Mouse (Mus musculus): ENCODE measurements around the gene Rybp. TPM values are rescaled to one million over a fixed set of nuclear protein-coding genes. Genes with fewer than 3 reads are reported as not detected.
A peak's percentile ranks its signal among the peaks of the same experiment; 100 is the strongest.

Gene Rybp
- total RNA-seq, 2 experiments from 2014 or later = 18.9 to 27.4 TPM

DNA sequence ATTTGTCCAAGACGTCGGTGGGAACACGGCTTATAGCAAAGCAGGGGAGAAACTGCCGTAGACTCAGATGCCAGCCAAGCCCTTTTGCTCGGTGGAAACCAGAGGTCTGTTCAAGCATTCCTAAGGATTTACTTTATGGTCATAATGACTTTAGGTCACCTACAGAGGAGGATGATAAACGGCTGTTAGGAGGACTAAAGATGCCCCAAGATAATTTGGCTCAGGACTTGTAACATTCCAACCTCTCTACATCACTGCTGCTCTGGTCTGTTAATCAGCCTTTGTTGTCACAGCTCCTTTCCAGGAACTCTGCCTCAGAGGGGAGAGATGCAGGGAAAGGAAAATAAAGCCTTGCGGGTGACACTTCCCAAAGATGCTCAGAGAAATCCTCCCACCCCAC lies 93.5 kb downstream of the Rybp start:
- no peak for ATAC-seq (replicated peaks; ENCODE audit: poor library complexity, severe bottlenecking)

DNA sequence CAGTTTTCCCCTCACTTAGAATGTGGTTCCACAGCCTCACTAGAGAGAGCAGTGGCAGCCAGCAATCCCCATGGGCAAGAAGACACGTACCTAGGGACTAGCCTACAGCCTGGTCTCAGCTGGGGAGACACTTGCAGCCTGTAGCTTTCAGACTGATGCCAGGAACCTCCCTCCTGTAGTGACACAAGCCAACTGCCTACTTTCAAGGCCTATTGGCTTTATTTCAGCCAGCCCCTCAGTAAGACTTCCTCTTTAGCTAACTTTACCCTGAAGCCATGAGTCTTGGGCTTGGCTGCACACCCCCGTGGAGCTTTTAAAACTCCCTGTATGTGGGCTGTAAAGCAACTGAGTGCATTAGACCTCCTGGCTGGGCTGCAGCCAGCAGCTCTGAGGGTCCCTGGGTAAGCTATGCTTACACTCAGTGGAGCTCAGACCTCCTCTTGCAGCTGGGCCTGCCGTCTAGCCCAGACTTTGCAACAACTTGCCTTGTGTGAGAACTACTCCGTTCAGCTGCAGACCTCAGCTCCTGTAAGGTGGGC lies 94.5 kb downstream of the Rybp start:
- ATAC-seq (replicated peaks; ENCODE audit: poor library complexity, severe bottlenecking) = peak; percentile 57

DNA sequence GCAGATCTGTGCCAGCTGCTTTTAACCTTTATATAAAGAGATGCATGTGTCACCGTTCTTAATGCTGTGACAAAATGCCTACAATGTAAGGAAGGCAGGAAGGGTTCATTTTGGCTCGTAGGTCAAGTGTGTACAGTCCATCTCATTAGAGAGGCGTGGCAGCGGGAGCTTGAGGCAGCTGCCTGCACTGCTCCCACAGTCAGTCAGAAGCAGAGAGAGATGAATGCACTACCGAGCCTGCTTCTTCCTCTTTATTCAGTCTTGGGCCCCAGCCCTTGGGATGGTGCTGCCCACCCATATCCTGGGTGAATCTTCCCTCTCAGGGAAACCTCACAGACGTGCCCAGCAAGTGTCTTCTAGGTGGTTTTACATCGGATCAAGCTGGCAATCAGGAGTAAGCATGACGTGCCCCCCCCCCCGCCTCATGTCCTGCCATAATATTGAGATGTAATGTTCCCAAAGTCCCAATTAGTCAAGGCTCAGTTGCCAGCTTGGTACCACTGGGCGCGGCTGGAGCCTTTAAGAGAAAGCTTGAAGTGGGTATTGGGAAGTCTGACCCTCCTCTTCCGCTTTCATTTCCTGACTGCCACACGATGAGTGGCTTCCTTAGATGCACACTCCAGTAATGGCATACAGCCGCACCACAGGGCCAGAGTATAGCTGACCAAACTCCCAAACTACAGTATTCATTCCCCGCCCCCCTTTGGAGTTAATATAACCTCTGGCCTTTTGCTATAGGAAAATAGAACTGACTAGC lies 96.3 kb downstream of the Rybp start:
- peak; percentile 60 for ATAC-seq (replicated peaks; ENCODE audit: poor library complexity, severe bottlenecking)

DNA sequence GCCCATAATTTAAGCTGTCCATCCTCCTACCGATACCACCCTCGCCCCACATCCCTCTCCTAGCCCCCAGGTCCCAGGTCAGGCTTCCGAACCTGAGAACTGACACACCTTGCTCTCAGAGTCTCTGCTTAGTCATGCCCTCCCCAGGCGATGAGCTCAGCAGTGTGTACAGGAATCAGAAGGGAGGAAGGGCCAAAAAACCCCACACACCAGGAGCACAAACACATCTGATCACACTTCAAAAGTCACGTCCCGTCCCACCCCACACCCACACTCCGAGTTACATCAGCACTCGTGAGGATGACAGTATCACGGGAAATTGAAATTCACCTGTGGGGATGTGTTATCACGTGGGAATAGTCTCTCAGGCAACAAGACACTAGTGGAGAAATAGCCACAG lies 97.0 kb downstream of the Rybp start:
- no peak for ATAC-seq (replicated peaks; ENCODE audit: poor library complexity, severe bottlenecking)

DNA sequence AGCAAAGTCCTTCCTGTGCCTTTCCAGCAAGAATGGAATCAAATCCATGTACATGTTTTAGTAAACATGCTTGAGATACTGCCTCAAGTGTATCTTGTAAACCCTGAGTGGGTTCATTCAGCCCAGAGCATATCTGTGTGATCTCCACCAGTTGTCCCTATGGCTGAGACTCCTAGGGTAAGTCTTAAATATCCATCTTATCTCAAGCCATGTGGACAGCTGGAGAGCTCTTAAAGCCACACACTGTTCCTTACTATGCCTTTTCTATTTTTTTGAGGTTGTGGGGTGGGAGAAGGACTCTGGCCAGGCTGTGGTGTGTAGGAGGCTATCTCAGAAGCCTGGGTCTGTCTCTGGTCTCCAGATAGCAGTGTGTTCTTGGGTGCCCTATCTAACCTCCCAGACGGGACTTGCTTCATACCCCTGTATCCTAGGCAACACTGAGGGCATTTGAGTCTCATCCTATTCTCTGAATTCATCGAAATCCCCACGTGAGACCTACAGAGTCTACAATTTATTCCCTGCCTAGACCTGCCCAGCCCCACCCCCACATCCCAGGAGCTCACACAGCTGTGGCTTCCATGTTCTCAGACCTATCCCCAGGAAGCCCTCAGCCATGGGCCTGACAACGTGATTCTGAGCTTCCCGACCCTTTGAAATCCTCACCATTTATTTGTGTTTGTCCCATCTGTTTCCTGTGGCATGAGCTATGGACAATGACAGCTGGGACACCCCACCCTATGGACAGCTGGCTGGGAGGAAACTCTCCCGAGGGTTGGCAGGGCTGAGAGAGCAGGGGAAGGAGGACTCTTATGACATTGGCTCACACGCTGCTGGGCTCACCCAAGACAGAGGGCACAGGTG lies 98.2 kb downstream of the Rybp start:
- ATAC-seq (replicated peaks; ENCODE audit: poor library complexity, severe bottlenecking) = no peak

DNA sequence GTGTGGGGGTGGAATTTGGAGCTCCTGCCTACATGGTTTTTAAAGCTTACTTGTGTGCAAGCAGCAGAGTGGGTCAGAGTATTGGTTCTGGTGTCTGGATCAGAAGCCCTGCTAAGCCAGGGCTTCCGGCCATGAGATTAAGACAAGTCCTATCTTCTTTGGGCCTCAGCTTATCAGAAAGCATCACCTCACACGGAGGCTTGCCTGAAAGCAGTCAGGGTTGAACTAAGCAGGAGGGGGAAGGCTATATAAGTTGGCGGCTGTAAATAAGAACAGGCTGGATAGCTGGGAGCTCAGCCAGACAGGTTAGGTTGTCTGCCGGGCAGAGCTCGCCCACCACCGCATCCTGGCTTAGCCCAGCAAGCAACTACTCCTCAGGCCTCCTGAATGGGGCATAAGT lies 99.5 kb downstream of the Rybp start:
- ATAC-seq (replicated peaks; ENCODE audit: poor library complexity, severe bottlenecking) = no peak

DNA sequence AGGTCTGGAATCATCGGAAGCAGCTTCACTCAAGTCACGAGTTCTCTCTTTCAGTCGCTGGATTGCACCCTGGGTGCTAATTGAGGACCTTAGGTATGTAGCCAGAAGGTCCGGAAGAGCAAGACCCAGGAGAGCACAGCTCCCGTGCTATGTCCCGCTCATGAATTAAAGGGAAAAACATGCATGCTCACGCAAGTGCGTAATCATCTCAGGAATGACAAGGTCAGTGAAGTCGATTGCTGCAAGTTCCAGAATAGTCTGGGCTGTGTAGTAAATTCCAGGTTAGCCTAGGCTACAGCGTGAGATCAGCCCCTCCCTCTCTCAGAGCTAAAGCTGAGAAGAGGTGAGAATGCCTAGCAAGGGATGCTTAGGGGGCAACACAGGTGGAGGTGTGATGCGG lies 100.5 kb downstream of the Rybp start:
- ATAC-seq (replicated peaks; ENCODE audit: poor library complexity, severe bottlenecking) = no peak

DNA sequence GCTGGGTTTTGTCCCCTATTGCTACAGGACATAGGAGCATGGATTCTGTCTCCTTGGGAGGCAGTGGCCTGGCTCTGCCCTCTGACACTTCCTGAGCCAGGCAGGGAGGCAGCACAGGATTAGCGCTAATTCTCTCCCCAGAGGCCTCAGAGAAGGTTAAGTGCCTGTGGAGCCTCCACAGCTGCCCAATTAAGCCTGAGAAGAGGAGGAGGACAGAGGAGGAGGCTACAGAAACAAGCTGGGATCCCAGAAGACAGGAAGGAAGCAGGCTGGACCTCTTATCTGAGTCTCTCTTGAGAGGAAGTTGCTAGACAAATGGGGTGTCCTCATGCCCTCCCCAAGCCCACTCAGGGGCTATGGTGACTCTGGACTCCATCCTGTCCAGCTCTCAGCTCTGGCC lies 101.8 kb downstream of the Rybp start:
- ATAC-seq (replicated peaks; ENCODE audit: poor library complexity, severe bottlenecking) = peak; percentile 31; the same call in 1 of the 2 replicates

DNA sequence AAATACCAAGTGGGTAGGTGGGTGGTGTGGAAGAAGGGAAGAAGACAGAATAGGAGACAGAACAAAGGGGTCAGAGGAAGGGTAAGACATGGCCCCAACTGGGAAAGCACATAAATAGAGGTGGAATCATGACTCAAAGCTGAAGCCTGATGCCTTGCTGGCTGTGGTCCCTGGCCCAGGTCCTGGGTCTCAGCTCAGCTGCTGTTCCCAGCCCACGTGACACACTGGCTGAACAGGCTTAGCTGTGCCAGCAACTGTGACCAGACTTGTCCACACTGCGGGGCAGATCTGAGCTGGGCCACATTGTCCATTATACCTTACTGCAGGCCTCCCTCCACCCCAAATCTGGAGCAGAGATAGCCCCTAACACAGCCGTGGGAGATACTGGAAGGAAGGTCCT lies 103.9 kb downstream of the Rybp start:
- ATAC-seq (replicated peaks; ENCODE audit: poor library complexity, severe bottlenecking) = no peak

DNA sequence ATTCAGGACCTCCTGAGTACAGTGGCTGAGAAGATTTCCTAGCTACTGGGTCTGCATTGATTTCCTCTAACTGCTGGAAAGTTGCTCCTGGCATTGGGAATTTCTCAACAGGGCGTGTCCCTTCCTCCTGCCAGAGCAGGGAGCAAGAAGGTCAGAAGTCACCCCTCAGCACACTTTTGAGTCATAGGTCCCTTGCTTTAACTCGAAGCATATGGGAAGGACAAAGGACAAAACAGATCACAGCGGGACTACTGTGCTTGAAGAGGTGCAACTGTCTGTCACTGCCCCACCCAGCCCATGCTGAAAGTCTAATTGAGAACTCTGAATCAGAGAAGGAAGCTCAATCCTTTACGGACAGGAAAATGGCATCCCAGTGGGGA lies 106.4 kb downstream of the Rybp start:
- no peak for ATAC-seq (replicated peaks; ENCODE audit: poor library complexity, severe bottlenecking)

DNA sequence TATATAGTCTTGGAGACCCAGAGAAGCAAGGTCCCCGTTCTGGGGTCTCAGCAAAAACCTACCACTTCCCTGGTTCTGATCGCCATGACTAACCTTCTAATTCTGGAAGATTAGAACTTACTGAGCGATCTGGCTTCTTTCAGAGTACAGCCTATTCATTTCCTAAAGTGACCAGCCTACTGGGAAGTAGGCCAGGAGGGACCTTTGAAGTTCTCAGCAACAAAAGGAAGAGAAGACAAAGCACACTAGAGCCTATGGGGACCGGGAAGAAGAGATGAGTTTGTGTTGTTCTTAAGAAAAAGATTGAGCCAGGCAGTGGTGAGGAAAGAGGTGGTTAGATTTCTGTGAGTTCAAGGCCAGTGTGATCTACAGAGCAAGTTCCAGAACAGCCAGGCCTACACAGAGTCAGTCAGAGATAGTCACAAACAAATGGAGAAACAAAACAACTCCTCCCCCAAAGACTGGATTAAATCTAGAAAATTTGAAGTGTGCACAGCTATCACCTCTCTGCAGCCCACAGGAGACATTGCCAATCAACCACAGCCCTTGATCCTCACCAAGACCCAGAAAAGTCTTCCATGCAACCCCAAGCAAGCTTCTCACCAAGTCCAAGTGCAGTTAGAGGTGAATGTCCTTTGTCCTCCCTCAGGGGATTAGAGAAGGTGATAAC lies 106.9 kb downstream of the Rybp start:
- no peak for ATAC-seq (replicated peaks; ENCODE audit: poor library complexity, severe bottlenecking)

DNA sequence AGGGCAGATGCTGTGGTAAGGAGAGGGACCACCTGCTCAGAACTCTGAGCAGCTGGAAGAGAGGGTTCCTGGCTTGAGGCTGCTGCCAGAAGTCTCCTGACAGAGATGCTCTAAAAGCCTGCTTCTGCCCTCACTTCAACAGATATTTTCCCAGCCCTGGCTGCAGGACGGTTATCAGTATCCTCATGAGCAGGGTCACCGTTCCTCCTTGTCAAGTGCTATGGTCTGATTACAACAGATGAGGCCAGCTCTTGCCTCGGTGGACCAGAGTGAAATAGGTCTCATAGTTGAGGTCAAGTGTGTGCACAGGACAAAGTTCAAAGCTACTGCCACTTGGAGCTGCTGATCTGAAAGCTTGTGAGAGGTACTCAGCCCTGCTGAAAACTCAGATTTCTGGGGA lies 108.5 kb downstream of the Rybp start:
- ATAC-seq (replicated peaks; ENCODE audit: poor library complexity, severe bottlenecking) = no peak
